Mouse (Mus musculus) left cerebral cortex, adult 8-10 months (tissue): ENCODE measurements around the gene Car2. TPM values are rescaled to one million over a fixed set of nuclear protein-coding genes. Genes with fewer than 3 reads are reported as not detected.

ENCODE experiments used
- DNase-seq, 2 experiments: peaks; one replicate each; pipeline ENCODE4 v3.0.0; 2022; ENCODE audit warnings: low spot score in 2 of 2
- total RNA-seq, 4 experiments: library from RNA; stranded (reverse); gene quantifications; 2 replicates each; pipeline ENCODE4 v1.2.4; 2022

Car2 gene
- total RNA-seq, 4 experiments from 2014 or later: 137 to 156 (median 144) TPM

GRCm38 (mm10) chr3:14945627-14946026 is 59.6 kb downstream of the Car2 start:
- no peak for DNase-seq

GRCm38 (mm10) chr3:14948067-14948800 is 62.2 kb downstream of the Car2 start:
- peak in 1 of 2 experiments; percentile 33 for DNase-seq

GRCm38 (mm10) chr3:14950031-14950430 is 64.0 kb downstream of the Car2 start:
- DNase-seq: no peak

Other genes starting within 250 kb of the Car2 start
- gene Car13, start 244.5 kb upstream of the Car2 start, total RNA-seq: 1 to 10 TPM; 1.3 to 1.7 (median 1.5) TPM
- gene Car1, start 77.9 kb upstream of the Car2 start, total RNA-seq: under 1 TPM in 2 of 4 experiments, not detected in 2; 0.27 to 0.33 TPM
- gene Car3, start 22.8 kb upstream of the Car2 start, total RNA-seq: 1 to 10 TPM in 2 of 4 experiments, under 1 TPM in 2; 0.44 to 1.4 (median 1.1) TPM